Mouse (Mus musculus): ENCODE data around the gene Zdhhc22. TPM values are rescaled to one million over a fixed set of nuclear protein-coding genes. Genes with fewer than 3 reads are reported as not detected.

The Zdhhc22 gene
- polyA plus RNA-seq, 1 experiment = not detected

DNA sequence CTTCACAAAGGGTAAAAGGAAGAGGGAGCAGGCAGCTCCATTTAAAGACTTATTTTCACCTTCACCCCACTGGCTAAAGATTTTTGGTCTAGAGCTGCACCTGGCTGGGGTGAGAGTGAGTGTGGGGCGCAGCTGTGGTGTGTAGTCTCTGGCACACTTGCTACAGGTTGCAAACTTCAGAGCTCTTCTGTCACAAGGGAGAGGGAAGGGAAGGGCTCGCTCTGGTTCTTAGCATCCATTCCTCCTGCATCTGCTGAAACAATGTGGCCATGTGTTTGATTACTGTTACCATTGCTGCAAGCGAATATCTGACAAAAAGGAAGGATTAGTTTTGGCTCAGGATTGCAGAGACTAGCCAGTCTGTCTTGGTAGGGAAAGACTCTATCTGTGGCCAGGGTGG, 33.2 kb upstream of the Zdhhc22 start:
- no peak overlapping the region for H3K27ac ChIP-seq (ENCODE audit: insufficient read depth, low read depth, low read length)
- TF ChIP-seq POLR2A (IDR thresholded peaks at IDR 0.05; ENCODE audit: insufficient read depth, low read depth, low read length) (no peak), CTCF (IDR thresholded peaks at IDR 0.05; ENCODE audit: insufficient read depth, low read depth, low read length) (no peak)
- H3K4me1 ChIP-seq (ENCODE audit: control insufficient read depth, insufficient read depth, low read length) = peaks cover 20% of the 10 kb centered on the region
- H3K4me3 ChIP-seq (ENCODE audit: insufficient read depth, low read depth, low read length) = no peak overlapping the region
- WGBS = 81% methylated on average over 3 of the region's 3 CpGs

DNA sequence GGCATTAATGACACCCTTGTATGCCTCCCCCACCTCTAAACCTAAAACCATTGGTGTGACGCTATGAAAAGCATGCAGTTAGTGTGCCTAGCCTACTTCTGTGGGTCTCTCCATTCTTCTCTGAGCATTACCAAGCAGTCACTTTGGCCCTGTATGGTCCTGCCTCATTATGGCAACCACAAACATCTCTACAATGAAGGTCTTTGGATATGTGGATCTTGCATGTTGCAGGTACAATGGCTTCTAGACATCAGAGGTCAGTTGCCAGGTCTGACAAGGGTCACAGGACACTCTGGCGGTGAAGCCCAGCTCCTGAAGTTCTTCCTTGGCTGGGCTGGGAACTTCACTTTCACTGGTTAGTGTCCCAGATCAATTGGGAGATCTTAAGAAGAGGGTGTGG, 31.8 kb upstream of the Zdhhc22 start:
- no peak for TF ChIP-seq CTCF (IDR thresholded peaks at IDR 0.05; ENCODE audit: insufficient read depth, low read depth, low read length)
- no peak for TF ChIP-seq POLR2A (IDR thresholded peaks at IDR 0.05; ENCODE audit: insufficient read depth, low read depth, low read length)
- Histone ChIP-seq H3K27ac (ENCODE audit: insufficient read depth, low read depth, low read length) (no peak overlapping the region), H3K4me3 (ENCODE audit: insufficient read depth, low read depth, low read length) (no peak overlapping the region), H3K4me1 (ENCODE audit: control insufficient read depth, insufficient read depth, low read length) (peaks cover 9% of the 10 kb centered on the region)
- 89% methylated on average over 2 of the region's 2 CpGs for WGBS

DNA sequence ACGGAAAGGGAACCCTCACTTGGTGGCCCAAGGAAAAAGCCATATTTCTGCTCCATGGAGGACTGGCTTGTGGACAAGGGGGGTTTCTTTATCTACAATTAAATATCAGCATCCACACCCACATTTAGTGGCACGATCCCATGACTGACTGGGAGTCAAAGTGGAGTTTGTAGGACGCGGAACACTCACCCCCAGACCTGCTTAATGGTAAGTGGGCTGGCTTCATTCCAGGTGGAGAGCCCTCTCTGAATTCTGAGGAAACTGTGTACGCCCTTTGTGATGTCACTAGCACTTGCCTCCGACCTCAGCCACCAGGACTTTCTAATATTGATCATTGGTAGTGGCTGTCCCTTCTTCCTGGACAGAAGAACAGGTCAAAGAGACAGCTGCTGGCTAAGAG, 30.8 kb upstream of the Zdhhc22 start, which contains the start of gene Tmem63c:
Gene Tmem63c (plus strand): TSS at position 301 of the 400 bp plus-strand sequence.
- H3K4me1 ChIP-seq (ENCODE audit: control insufficient read depth, insufficient read depth, low read length) = peaks cover 2% of the 10 kb centered on the region; the same call in 1 of the 2 replicates
- 85% methylated on average over 6 of the region's 6 CpGs for WGBS
- no peak within 1 kb of the TSS for H3K27ac ChIP-seq (ENCODE audit: insufficient read depth, low read depth, low read length)
- H3K4me3 ChIP-seq (ENCODE audit: insufficient read depth, low read depth, low read length) = no peak within 1 kb of the TSS
- TF ChIP-seq CTCF (IDR thresholded peaks at IDR 0.05; ENCODE audit: insufficient read depth, low read depth, low read length) = no peak
- TF ChIP-seq POLR2A (IDR thresholded peaks at IDR 0.05; ENCODE audit: insufficient read depth, low read depth, low read length) = no peak

DNA sequence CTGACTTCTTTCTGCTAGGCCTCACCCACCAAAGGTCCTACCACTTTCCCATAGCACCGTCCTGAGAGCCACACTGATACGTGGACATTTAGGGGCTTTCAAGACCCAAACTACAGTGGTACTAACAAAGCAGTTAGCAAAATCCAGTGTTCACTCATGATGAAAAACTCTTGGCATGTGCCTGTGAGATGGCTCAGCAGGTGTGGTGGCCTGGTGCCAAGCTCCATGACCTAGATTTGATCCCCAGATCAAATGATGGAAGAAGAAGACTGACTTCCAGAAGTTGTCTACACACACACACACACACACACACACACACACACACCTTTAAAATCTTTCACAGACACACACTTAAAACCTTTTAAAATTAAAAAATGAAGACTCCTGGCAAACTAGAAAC, 28.5 kb upstream of the Zdhhc22 start:
- TF ChIP-seq CTCF (IDR thresholded peaks at IDR 0.05; ENCODE audit: insufficient read depth, low read depth, low read length) = no peak
- TF ChIP-seq POLR2A (IDR thresholded peaks at IDR 0.05; ENCODE audit: insufficient read depth, low read depth, low read length) = no peak
- Histone ChIP-seq H3K4me1 (ENCODE audit: control insufficient read depth, insufficient read depth, low read length) (no peaks in the 10 kb centered on the region), H3K27ac (ENCODE audit: insufficient read depth, low read depth, low read length) (no peak overlapping the region), H3K4me3 (ENCODE audit: insufficient read depth, low read depth, low read length) (no peak overlapping the region)
- WGBS = 77% methylated on average over 2 of the region's 2 CpGs

DNA sequence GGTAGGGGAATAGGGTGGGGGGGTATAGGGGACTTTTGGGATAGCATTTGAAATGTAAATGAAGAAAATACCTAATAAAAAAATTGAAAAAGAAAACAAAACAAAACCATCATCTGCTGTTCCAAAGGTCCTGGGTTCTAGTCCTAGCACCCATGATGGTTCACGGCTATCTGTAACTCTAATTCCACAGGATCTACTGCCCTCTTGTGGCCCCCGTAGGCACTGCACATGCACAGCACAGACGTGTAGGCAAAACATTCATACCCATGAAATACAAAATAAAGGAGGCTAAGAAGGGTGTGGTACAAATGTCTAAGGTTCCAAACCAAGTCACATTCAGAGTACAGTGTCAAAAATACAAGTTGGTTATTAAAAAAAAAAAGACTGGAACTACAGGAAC, 26.8 kb upstream of the Zdhhc22 start:
- WGBS = 53% methylated on average over 3 of the region's 3 CpGs

DNA sequence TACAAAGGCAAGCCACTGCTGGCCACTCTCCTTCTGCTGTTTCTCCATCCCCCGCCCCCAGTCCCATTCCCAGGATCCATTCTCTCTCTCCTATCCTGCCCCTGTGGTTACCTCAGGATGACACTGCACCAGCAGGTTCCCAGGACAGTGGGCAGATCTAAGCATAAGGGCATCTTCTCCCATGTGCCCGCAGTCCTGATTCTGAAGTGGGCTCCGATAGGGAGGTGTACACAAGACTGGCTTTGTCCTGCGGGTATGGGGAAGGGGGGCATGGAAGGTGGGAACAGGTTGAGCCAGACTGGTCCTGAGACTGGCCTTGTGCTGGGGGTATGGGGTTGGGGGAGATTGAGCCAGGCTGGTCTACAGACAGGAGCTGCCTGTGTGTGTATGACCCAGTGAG, 14.4 kb upstream of the Zdhhc22 start:
- H3K4me1 ChIP-seq (ENCODE audit: control insufficient read depth, insufficient read depth, low read length) = peaks cover 12% of the 10 kb centered on the region
- H3K4me3 ChIP-seq (ENCODE audit: insufficient read depth, low read depth, low read length) = no peak overlapping the region
- no peak for TF ChIP-seq POLR2A (IDR thresholded peaks at IDR 0.05; ENCODE audit: insufficient read depth, low read depth, low read length)
- TF ChIP-seq CTCF (IDR thresholded peaks at IDR 0.05; ENCODE audit: insufficient read depth, low read depth, low read length) = no peak
- H3K27ac ChIP-seq (ENCODE audit: insufficient read depth, low read depth, low read length) = no peak overlapping the region
- WGBS = 91% methylated on average over 4 of the region's 4 CpGs

More for the DNA sequence above, 26.8 kb upstream of the Zdhhc22 start:
- no peak overlapping the region for H3K4me3 ChIP-seq (ENCODE audit: insufficient read depth, low read depth, low read length)
- no peak overlapping the region for H3K27ac ChIP-seq (ENCODE audit: insufficient read depth, low read depth, low read length)
- H3K4me1 ChIP-seq (ENCODE audit: control insufficient read depth, insufficient read depth, low read length) = no peaks in the 10 kb centered on the region
- TF ChIP-seq CTCF (IDR thresholded peaks at IDR 0.05; ENCODE audit: insufficient read depth, low read depth, low read length) = no peak
- TF ChIP-seq POLR2A (IDR thresholded peaks at IDR 0.05; ENCODE audit: insufficient read depth, low read depth, low read length) = no peak

DNA sequence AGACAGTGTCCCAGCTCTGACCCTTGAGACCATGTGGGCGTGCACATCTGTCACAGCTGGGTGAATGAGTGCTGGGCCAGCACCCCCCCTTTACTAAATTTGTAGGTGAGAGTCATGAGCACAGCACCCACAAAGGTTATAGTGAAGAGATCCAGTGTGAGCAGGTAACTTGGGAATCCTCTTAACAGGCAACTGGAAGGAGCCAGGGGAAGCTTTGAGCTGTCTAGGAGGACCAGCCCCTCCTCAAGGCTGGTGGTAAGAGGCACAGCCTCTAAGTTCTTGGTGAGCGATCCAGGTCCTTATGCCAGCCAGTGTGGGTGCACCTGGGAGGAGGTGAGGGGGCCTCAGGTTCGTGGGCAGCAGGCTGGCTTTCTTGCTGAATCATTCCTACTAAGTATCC, 13.4 kb upstream of the Zdhhc22 start:
- 63% methylated on average over 3 of the region's 3 CpGs for WGBS
- H3K4me1 ChIP-seq (ENCODE audit: control insufficient read depth, insufficient read depth, low read length) = peaks cover 12% of the 10 kb centered on the region
- H3K4me3 ChIP-seq (ENCODE audit: insufficient read depth, low read depth, low read length) = no peak overlapping the region
- H3K27ac ChIP-seq (ENCODE audit: insufficient read depth, low read depth, low read length) = no peak overlapping the region
- no peak for TF ChIP-seq CTCF (IDR thresholded peaks at IDR 0.05; ENCODE audit: insufficient read depth, low read depth, low read length)
- no peak for TF ChIP-seq POLR2A (IDR thresholded peaks at IDR 0.05; ENCODE audit: insufficient read depth, low read depth, low read length)

DNA sequence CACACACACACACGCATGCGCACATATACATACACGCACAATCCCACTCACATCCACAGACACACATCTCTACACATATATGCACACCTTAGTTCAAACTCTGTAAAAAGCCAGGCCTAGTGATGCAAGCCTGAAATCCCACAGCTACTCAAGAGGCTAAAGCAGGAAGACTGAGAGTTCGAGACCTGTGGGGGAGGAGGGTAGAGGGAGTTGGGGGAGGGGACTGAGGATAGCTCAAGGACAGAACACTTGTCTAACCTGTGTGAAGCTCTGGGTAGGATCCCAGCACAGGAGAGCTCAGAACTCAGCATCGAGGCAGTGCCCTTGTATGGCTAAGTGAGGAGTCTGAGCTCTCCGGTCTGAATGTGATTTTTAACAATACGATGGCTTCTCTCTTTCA, 12.6 kb upstream of the Zdhhc22 start:
- Histone ChIP-seq H3K4me1 (ENCODE audit: control insufficient read depth, insufficient read depth, low read length) (peaks cover 12% of the 10 kb centered on the region), H3K4me3 (ENCODE audit: insufficient read depth, low read depth, low read length) (no peak overlapping the region), H3K27ac (ENCODE audit: insufficient read depth, low read depth, low read length) (no peak overlapping the region)
- 80% methylated on average over 7 of the region's 7 CpGs for WGBS
- TF ChIP-seq CTCF (IDR thresholded peaks at IDR 0.05; ENCODE audit: insufficient read depth, low read depth, low read length) (no peak), POLR2A (IDR thresholded peaks at IDR 0.05; ENCODE audit: insufficient read depth, low read depth, low read length) (no peak)

DNA sequence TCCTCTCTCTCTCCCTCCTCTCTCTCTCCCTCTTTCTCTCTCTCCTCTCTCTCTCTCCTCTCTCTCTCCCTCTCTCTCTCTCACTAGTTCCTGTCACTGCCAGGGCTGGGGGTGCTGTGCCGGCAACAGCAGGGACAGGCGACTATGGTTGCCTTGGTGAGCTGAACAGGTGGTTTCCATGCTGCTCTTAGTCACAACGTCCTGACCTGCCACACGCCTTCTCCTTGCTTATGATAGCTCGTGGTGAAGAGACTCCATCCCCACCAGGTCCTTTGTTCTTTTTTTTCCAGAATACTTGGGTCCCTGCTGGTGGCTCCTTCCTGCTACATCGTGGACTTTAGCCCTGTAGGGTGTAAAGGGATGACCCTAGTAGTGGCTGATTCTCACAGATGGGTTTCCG, 12.0 kb upstream of the Zdhhc22 start:
- TF ChIP-seq POLR2A (IDR thresholded peaks at IDR 0.05; ENCODE audit: insufficient read depth, low read depth, low read length) (no peak), CTCF (IDR thresholded peaks at IDR 0.05; ENCODE audit: insufficient read depth, low read depth, low read length) (no peak)
- Histone ChIP-seq H3K4me3 (ENCODE audit: insufficient read depth, low read depth, low read length) (no peak overlapping the region), H3K27ac (ENCODE audit: insufficient read depth, low read depth, low read length) (no peak overlapping the region), H3K4me1 (ENCODE audit: control insufficient read depth, insufficient read depth, low read length) (peaks cover 12% of the 10 kb centered on the region)
- 55% methylated on average over 7 of the region's 7 CpGs for WGBS

DNA sequence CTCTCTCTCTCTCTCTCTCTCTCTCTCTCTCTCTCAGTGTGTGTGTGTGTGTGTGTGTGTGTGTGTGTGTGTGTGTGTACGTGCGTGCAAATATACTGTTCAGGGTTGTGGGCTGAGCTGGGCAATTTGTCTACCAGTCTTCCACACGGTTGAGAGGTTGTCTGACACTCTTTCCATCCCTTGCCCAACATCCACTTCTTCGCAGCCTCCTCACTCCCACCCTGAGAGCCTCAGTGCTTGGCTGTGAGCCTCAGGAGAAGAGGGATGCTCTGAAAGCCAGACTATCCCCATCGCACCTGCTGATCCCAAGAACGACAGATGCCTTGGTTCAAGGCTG, 10.6 kb upstream of the Zdhhc22 start:
- no peak overlapping the region for H3K4me3 ChIP-seq (ENCODE audit: insufficient read depth, low read depth, low read length)
- no peak overlapping the region for H3K27ac ChIP-seq (ENCODE audit: insufficient read depth, low read depth, low read length)
- TF ChIP-seq POLR2A (IDR thresholded peaks at IDR 0.05; ENCODE audit: insufficient read depth, low read depth, low read length) = no peak
- no peak for TF ChIP-seq CTCF (IDR thresholded peaks at IDR 0.05; ENCODE audit: insufficient read depth, low read depth, low read length)
- H3K4me1 ChIP-seq (ENCODE audit: control insufficient read depth, insufficient read depth, low read length) = peaks cover 12% of the 10 kb centered on the region
- 23% methylated on average over 6 of the region's 6 CpGs for WGBS

All from olfactory bulb, adult 2 months (tissue).